Mouse (Mus musculus) ES-E14 (cell line): ENCODE data around the gene Ndfip2. TPM values are rescaled to one million over a fixed set of nuclear protein-coding genes. Genes with fewer than 3 reads are reported as not detected.

Experiments
- DNase-seq: peaks from one replicate; pipeline ENCODE4 v3.0.0-alpha.2; 2013; ENCODE audit warnings: low read depth, low spot score
- H3K27ac ChIP-seq: 2 replicates; pipeline ENCODE4 v1.5.1; 2012; ENCODE audit warnings: low read depth, mild to moderate bottlenecking, low read length, moderate library complexity, mixed read lengths; ENCODE audit not compliant: poor library complexity, insufficient read depth, severe bottlenecking
- H3K36me3 ChIP-seq: 2 replicates; pipeline ENCODE4 v1.6.1; 2012; ENCODE audit warnings: mild to moderate bottlenecking, low read length, moderate library complexity, mixed read lengths; ENCODE audit not compliant: control insufficient read depth, poor library complexity, insufficient read depth, severe bottlenecking
- H3K4me1 ChIP-seq, 2 experiments: fragments of 150-350 bp in 1 of 2; sonication (generic) in 1 of 2; 2 replicates each; pipeline ENCODE4 v1.6.1; 2012; ENCODE audit warnings: low read length in 2 of 2, mild to moderate bottlenecking in 1 of 2, mixed read lengths in 1 of 2; ENCODE audit not compliant: control insufficient read depth in 2 of 2, insufficient read depth in 2 of 2, poor library complexity in 1 of 2
- H3K4me3 ChIP-seq, 2 experiments: fragments of 150-350 bp in 1 of 2; sonication (generic) in 1 of 2; 2 replicates each; pipeline ENCODE4 v1.5.1; 2012; ENCODE audit warnings: low read length in 2 of 2, low read depth in 1 of 2, mild to moderate bottlenecking in 1 of 2, mixed read lengths in 1 of 2; ENCODE audit not compliant: insufficient read depth in 1 of 2, poor library complexity in 1 of 2, severe bottlenecking in 1 of 2
- H3K9ac ChIP-seq: 2 replicates; pipeline ENCODE4 v1.6.1; 2012; ENCODE audit warnings: low read depth, mild to moderate bottlenecking, low read length, mixed read lengths; ENCODE audit not compliant: poor library complexity, insufficient read depth, severe bottlenecking
- H3K9me3 ChIP-seq: fragments of 150-350 bp; sonication (generic); 2 replicates; pipeline ENCODE4 v1.6.1; 2012; ENCODE audit warnings: low read depth, mild to moderate bottlenecking, low read length; ENCODE audit not compliant: control insufficient read depth, insufficient read depth
- CHD2 ChIP-seq: IDR thresholded peaks from 2 replicates; pipeline ENCODE4 v1.6.1; 2014; ENCODE audit warnings: mild to moderate bottlenecking, low read depth, low read length, inconsistent platforms
- HCFC1 ChIP-seq: IDR thresholded peaks from 2 replicates; pipeline ENCODE4 v1.6.1; 2012; ENCODE audit warnings: low read length, inconsistent platforms, borderline replicate concordance; ENCODE audit not compliant: insufficient read depth
- MAFK ChIP-seq: IDR thresholded peaks from 2 replicates; pipeline ENCODE4 v1.6.1; 2014; ENCODE audit warnings: mild to moderate bottlenecking, low read depth, low read length, inconsistent platforms; ENCODE audit not compliant: insufficient read depth
- ZC3H11A ChIP-seq: IDR thresholded peaks from 2 replicates; pipeline ENCODE4 v1.6.1; 2012; ENCODE audit warnings: low read depth, mild to moderate bottlenecking, inconsistent platforms, low read length, borderline replicate concordance
- ZNF384 ChIP-seq: IDR thresholded peaks from 2 replicates; pipeline ENCODE4 v1.6.1; 2012; ENCODE audit warnings: low read depth, low read length, inconsistent platforms
- in situ Hi-C, 2 experiments: fragments of 600-800 bp; cut with MboI; formaldehyde crosslinking; loops; one replicate each; pipeline ENCODE4 v1.15.1; 2025; ENCODE audit warnings: low sequenced_read_pairs in 2 of 2, inconsistent platforms in 1 of 2; ENCODE audit not compliant: unreplicated experiment in 2 of 2
- total RNA-seq: library from RNA; depleted of rRNA; stranded (reverse); fragments of 300-350 nt; gene quantifications from 2 replicates; pipeline ENCODE4 v1.2.3, GENCODE M21; 2012

Gene Ndfip2
- total RNA-seq, 1 experiment: 29.0 TPM

DNA sequence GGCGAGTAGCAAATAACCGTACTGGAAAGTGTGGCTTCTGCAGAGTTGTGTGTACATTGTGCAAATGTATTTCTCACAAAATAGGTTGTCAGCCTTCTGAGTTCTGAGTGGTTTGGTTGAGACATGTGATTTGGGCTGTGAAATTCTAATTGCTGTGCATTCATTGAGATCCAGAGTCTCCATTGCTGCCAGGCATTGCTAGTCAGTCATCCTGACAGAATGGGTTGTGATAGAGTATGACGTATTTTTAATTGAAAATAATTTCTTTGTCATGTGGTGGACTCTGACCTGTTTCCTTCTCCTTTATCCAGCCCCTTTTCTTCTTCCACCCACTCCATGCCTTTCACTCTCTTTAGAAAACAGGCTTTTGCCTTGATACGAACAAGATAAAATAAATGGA, 54.0 kb downstream of the Ndfip2 start:
- no peaks in the 10 kb centered on the region for H3K4me1 ChIP-seq
- in situ Hi-C loops: no loop called here
- no peak overlapping the region for H3K27ac ChIP-seq
- H3K4me3 ChIP-seq: no peak overlapping the region
- DNase-seq: no peak
- TF ChIP-seq HCFC1: no peak
- no peaks in the 10 kb centered on the region for H3K36me3 ChIP-seq
- no peaks in the 10 kb centered on the region for H3K9me3 ChIP-seq
- no peak overlapping the region for H3K9ac ChIP-seq

DNA sequence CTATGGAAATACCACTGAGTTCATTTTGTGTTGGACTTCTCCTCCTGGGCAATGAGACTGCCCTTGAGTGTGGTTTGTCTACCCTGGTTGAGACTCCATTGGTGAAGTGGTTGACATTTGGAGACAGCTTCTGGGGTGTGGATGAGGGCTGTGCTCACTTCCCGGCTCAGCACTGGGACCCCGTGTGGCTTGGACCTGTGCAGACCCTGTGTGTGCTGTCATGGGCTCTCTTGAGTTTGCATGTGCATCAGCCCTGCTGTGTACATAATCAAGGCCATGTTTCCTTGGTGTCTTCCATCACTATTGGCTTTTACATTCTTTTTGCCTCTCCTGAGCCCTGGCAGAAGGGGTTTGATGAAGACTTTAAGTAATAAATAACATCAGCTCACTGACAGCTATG, 54.6 kb downstream of the Ndfip2 start:
- in situ Hi-C loops: no loop called here

DNA sequence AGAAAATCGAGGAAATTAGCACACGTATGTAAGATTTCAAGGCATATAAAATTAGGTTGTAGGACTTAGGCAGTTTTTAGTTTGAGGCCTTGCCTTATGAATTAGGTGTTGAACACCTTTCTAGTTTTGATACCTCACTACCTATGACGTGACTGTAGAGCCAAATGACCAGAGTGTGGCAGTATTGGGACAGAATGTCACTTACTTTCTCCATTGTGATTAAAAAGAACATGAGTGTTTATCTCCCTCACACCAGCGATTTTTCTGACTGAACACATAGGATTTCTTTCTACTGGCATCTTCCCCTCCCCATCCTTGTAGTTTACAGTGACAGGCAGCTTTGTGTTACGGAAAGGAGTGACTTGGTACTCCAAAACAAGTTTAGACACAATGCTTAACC, 55.5 kb downstream of the Ndfip2 start:
- Histone ChIP-seq H3K36me3 (no peaks in the 10 kb centered on the region), H3K9me3 (no peaks in the 10 kb centered on the region), H3K4me3 (no peak overlapping the region), H3K9ac (no peak overlapping the region), H3K27ac (no peak overlapping the region), H3K4me1 (no peaks in the 10 kb centered on the region)
- no peak for DNase-seq
- in situ Hi-C loops: no loop called here
- TF ChIP-seq ZC3H11A: no peak
- no peak for TF ChIP-seq HCFC1
- no peak for TF ChIP-seq MAFK
- no peak for TF ChIP-seq ZNF384
- TF ChIP-seq CHD2: no peak

More for the DNA sequence above, 54.6 kb downstream of the Ndfip2 start:
- Histone ChIP-seq H3K27ac (no peak overlapping the region), H3K4me1 (no peaks in the 10 kb centered on the region), H3K9ac (no peak overlapping the region), H3K4me3 (no peak overlapping the region), H3K36me3 (no peaks in the 10 kb centered on the region), H3K9me3 (no peaks in the 10 kb centered on the region)
- no peak for DNase-seq
- no peak for TF ChIP-seq MAFK
- TF ChIP-seq HCFC1: no peak
- TF ChIP-seq CHD2: no peak
- no peak for TF ChIP-seq ZNF384
- TF ChIP-seq ZC3H11A: no peak

DNA sequence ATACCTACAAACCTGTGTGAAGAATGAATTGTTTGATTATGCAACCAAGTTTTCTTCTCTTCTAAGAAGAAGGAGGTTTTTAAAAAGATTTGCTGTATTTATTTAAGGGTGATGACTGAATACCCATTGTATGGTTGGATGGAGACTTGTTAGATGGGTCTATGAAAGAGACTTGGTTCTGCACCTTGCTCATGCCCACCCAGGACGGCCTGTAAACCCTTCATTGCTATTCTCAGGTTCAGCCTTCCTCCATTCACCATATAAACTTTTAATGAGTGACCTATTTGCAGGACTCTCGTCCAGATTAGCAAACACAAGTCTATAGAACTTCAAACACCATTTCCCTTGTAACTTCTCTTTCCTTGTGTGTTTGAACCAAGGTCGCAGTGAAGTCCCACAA, 63.3 kb downstream of the Ndfip2 start:
- Histone ChIP-seq H3K4me1 (peaks cover 0 to 3% of the 10 kb centered on the region in 2 experiments; a peak in 1 of 4 replicates), H3K36me3 (no peaks in the 10 kb centered on the region), H3K27ac (no peak overlapping the region), H3K4me3 (no peak overlapping the region), H3K9me3 (no peaks in the 10 kb centered on the region), H3K9ac (no peak overlapping the region)
- in situ Hi-C loops: no loop called here
- no peak for DNase-seq
- TF ChIP-seq CHD2 (no peak), HCFC1 (no peak), ZNF384 (no peak), ZC3H11A (no peak), MAFK (no peak)

DNA sequence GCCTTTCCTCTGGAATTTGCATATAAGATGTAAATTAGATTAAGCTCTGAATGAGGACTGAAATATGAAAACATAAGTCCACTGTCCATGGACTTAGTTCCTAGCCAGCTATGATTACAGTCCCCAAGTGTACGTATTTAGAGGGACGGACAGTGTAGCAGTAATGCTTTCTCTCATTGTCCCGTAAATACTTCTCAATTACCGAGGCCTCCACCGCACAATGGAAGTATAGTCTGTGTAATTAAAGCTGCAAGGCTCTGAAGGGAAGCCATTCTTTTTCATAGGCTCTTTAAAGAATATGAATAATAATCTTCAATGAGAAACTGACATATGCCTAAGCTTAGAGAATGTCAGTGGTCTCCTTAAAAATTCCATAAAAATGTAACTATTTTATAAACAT, 64.5 kb downstream of the Ndfip2 start:
- H3K9ac ChIP-seq: no peak overlapping the region
- H3K9me3 ChIP-seq: no peaks in the 10 kb centered on the region
- TF ChIP-seq ZNF384 (no peak), HCFC1 (no peak), CHD2 (no peak), ZC3H11A (no peak), MAFK (no peak)
- in situ Hi-C loops: no loop called here
- no peak for DNase-seq
- H3K4me3 ChIP-seq: no peak overlapping the region
- H3K36me3 ChIP-seq: no peaks in the 10 kb centered on the region
- no peak overlapping the region for H3K27ac ChIP-seq
- H3K4me1 ChIP-seq: peaks cover 0 to 3% of the 10 kb centered on the region in 2 experiments; a peak in 1 of 4 replicates
